Mouse (Mus musculus) liver, embryonic 15.5 days (tissue): ENCODE data around the gene Tspan1. TPM values are rescaled to one million over a fixed set of nuclear protein-coding genes. Genes with fewer than 3 reads are reported as not detected.
A peak's percentile ranks its signal among the peaks of the same experiment; 100 is the strongest.

Source experiments
- ATAC-seq: fragments of 200-750 bp; cut with Nextera tagmentation; 2 replicates; pipeline ENCODE4 v1.8.0; 2017; ENCODE audit warnings: moderate number of reproducible peaks, mild to moderate bottlenecking, moderate library complexity; ENCODE audit not compliant: insufficient read depth
- H3K27ac ChIP-seq: fragments of 300-500 bp; sonication (generic); replicated peaks from 2 replicates; pipeline ENCODE4 v1.5.1; 2015; ENCODE audit warnings: mild to moderate bottlenecking, inconsistent platforms
- H3K27me3 ChIP-seq: fragments of 300-500 bp; sonication (generic); 2 replicates; pipeline ENCODE4 v1.6.1; 2015; ENCODE audit warnings: mild to moderate bottlenecking, inconsistent platforms
- H3K36me3 ChIP-seq: fragments of 300-500 bp; sonication (generic); replicated peaks from 2 replicates; pipeline ENCODE4 v1.6.1; 2015; ENCODE audit warnings: moderate library complexity, mild to moderate bottlenecking, inconsistent platforms
- H3K4me1 ChIP-seq: fragments of 300-500 bp; sonication (generic); replicated peaks from 2 replicates; pipeline ENCODE4 v1.6.1; 2015; ENCODE audit warnings: inconsistent platforms
- H3K4me2 ChIP-seq: fragments of 300-500 bp; sonication (generic); 2 replicates; pipeline ENCODE4 v1.6.1; 2015; ENCODE audit warnings: moderate library complexity, mild to moderate bottlenecking, inconsistent platforms
- H3K4me3 ChIP-seq: fragments of 300-500 bp; sonication (generic); replicated peaks from 2 replicates; pipeline ENCODE4 v1.5.1; 2015; ENCODE audit warnings: mild to moderate bottlenecking, inconsistent platforms
- H3K9ac ChIP-seq: fragments of 300-500 bp; sonication (generic); 2 replicates; pipeline ENCODE4 v1.6.1; 2015; ENCODE audit warnings: moderate library complexity, mild to moderate bottlenecking, inconsistent platforms
- H3K9me3 ChIP-seq: fragments of 300-500 bp; sonication (generic); replicated peaks from 2 replicates; pipeline ENCODE4 v1.6.1; 2016; ENCODE audit warnings: inconsistent platforms
- WGBS: fragments of 180-500 bp; shearing (Covaris S2); methylation state at CpG from one replicate; pipeline ENCODE4 v1.1.7; 2015; ENCODE audit warnings: mixed read lengths; ENCODE audit not compliant: insufficient replicate concordance; 5-methylcytosine and 5-hydroxymethylcytosine counted together
- polyA plus RNA-seq: library from polyadenylated mRNA; unstranded; fragments of >200 nt; fragmentation: Nextera tagmentation; extraction: Ambion mirVana; gene quantifications from 2 replicates; pipeline ENCODE4 v1.2.1, GENCODE M21; 2015

Gene Tspan1
- polyA plus RNA-seq, 1 experiment from 2014 or later = not detected

DNA sequence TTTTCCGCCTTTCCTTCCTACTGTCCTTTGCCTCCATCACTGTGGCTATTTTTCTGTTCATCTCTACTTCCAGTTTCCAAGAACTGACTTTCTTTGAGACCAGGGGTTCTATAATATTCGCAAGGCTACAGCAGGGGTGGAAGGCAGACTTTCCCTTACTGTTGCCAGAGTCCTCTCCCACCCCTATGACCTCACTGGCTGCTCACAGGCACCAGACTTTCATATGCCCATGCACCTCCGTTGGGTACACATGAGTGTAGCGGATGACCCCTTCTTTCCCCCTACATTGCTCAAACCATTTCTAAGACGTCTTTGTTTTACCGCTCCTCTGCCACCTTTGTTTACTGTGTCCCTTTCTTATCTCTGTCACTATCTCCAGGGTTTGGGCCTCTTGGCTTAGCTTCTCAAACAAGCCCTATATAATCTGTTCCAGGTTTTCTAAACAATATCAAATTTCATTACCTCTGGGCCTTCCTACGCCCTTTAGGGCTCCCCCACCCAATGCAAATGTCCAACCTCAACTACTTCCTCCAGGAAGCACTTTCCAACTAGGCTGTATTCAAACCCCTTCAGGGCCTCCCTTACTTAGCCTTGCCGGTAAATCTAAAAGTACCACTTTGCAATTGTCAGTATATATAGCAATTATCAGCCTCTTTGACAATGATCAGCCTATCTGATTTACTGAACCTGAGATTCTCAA lies 1.5 kb downstream of the Tspan1 start:
- H3K36me3 ChIP-seq = no peaks in the 10 kb centered on the region
- no peak overlapping the region for H3K27ac ChIP-seq
- H3K4me2 ChIP-seq = no peak overlapping the region
- peaks cover 11% of the 10 kb centered on the region; the same call in 1 of the 2 replicates for H3K4me1 ChIP-seq
- no peaks in the 10 kb centered on the region for H3K9me3 ChIP-seq
- ATAC-seq = no peak
- 39% methylated on average over 8 of the region's 8 CpGs for WGBS
- no peak overlapping the region for H3K9ac ChIP-seq
- 0 out of 2 replicates have a peak, but pooled peaks cover 4% of the 10 kb centered on the region for H3K27me3 ChIP-seq
- no peak overlapping the region for H3K4me3 ChIP-seq

DNA sequence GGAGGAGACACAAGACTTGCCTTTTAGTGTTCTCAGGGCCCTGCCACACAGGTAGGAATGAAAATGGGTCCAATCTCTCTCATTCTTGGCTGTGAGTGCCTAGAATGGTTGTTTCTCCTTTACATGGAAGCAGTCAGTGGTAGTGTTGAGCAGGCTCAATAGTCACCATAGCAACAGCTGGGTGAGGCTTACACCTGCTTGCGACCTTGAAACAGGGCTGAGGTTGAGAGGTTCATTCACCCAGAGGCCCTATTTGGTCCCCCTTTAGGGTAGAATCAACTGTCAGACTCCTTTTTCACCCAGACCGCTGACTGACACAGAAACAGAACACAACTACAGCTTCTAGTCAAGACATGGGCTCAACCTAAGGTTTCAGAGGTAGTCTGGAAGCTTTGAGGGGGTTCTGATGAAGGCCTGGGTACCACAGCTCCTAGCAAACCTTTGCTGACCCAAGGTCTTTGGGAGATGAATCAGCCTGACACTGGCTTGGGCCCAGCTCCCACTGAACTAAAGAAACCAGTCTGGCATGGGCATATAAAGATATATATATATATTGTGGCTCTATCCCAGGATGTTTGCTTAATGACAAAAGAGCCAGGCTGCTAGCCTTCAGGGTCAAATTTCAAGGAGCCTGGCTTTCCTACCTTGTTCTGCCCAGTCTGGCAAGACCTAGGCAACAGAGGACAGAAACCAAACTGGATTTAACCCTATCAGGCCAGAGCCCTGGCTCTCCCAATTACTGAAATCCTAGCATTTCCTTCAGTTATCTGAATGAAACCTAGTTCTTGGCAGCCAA lies 2.4 kb downstream of the Tspan1 start:
- ATAC-seq = no peak
- H3K36me3 ChIP-seq = no peaks in the 10 kb centered on the region
- peaks cover 11% of the 10 kb centered on the region; the same call in 1 of the 2 replicates for H3K4me1 ChIP-seq
- no peak overlapping the region for H3K4me3 ChIP-seq
- no peak overlapping the region for H3K4me2 ChIP-seq
- H3K9me3 ChIP-seq = no peaks in the 10 kb centered on the region
- H3K27ac ChIP-seq = no peak overlapping the region
- H3K27me3 ChIP-seq = 0 out of 2 replicates have a peak, but pooled peaks cover 4% of the 10 kb centered on the region
- no peak overlapping the region for H3K9ac ChIP-seq
- WGBS = 58% methylated on average over 2 of the region's 2 CpGs

DNA sequence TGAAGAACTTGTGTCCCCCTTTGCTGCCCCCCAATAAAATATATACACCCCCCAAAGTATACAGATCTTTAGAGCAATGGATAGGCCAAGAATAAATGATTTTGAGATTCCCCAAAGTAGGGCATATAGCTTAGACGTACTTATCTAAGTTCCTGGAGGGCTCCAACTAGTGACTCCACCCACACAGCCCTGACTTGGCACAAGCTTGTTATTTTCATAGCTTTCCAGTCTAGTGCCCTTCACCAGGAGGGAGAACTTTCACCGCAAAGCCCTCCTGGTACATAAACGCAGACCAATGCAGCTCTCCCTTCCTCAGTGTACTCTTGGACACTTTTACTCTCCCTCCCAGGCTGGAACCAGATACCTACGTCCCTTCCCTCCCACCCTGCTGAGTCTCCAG lies 5.3 kb downstream of the Tspan1 start:
- no peak; the same call in 1 of the 2 replicates for ATAC-seq
- Histone ChIP-seq H3K9ac (no peak overlapping the region), H3K4me2 (no peak overlapping the region)

DNA sequence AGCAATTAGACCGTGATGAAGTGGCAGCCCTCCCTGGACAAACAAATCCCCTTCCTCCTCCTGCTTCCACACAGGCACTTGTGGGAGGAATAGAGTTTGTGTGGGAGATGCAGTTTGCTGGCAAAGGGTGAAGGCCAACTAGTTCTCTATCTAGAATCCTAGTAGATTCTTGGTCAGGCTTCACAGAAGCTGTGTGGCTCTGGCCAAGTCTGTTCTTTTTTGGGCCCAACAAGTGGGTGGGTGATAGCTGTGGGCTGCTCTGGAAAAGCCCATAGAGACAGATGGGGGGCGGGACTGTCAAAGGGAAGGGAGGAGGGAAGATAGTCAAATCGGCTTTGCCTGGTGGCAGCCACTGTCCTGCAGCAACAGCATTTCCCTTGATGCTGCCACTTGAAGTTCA lies 6.6 kb downstream of the Tspan1 start:
- 58% methylated on average over 3 of the region's 3 CpGs for WGBS
- Histone ChIP-seq H3K4me3 (no peak overlapping the region), H3K4me1 (peaks cover 6% of the 10 kb centered on the region; the same call in 1 of the 2 replicates), H3K27me3 (no peaks in the 10 kb centered on the region), H3K4me2 (no peak overlapping the region), H3K36me3 (peaks cover 35% of the 10 kb centered on the region), H3K27ac (no peak overlapping the region), H3K9me3 (no peaks in the 10 kb centered on the region), H3K9ac (no peak overlapping the region)
- no peak for ATAC-seq

More for the DNA sequence above, 5.3 kb downstream of the Tspan1 start:
- 51% methylated on average over 4 of the region's 4 CpGs for WGBS
- Histone ChIP-seq H3K27me3 (0 out of 2 replicates have a peak, but pooled peaks cover 4% of the 10 kb centered on the region), H3K9me3 (no peaks in the 10 kb centered on the region), H3K27ac (no peak overlapping the region), H3K36me3 (peaks cover 22% of the 10 kb centered on the region), H3K4me1 (peaks cover 6% of the 10 kb centered on the region; the same call in 1 of the 2 replicates), H3K4me3 (no peak overlapping the region)

DNA sequence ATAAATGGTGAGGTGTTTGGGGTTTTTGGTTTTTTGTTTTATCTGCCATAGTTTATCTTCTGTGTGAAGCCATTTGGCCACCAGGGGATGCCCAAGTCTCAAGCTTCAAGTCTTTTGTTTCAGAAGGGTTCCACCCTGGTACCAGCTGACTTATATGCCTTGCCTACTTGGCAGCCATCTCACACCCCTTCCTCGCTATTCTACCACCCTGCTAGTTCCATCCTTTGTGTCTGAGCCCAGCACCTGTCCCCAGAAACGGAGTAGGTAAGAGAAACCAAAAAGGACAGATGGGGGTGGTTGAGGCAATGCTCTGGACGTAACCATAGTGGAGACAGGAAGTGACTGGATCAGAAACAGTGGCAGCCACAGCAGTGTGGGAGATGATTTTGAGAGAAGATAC lies 7.5 kb downstream of the Tspan1 start:
- Histone ChIP-seq H3K9me3 (no peaks in the 10 kb centered on the region), H3K4me3 (no peak overlapping the region), H3K27ac (no peak overlapping the region), H3K4me1 (peaks cover 6% of the 10 kb centered on the region; the same call in 1 of the 2 replicates), H3K27me3 (no peaks in the 10 kb centered on the region), H3K36me3 (peaks cover 41% of the 10 kb centered on the region), H3K9ac (no peak overlapping the region), H3K4me2 (no peak overlapping the region)
- 42% methylated on average over 3 of the region's 3 CpGs for WGBS
- ATAC-seq = no peak

DNA sequence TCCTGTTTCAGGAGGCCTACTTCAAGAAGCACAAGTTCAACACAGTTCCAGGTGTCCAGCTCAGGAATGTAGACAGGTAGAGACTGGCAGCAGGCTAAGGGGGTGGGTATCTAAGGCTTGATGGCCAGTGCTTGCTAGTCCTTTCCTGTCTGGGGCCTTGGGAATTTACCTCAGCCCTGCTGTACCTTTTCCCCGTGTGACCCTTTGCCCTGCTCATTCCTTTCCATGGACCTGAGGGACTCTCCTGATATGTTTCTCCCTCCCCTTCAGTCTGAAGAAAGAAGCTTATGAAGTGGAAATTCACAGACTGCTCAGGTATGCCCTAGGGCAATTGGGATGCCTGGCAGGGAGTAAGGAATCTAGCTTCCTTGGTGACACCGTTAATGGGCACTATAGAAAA lies 9.5 kb downstream of the Tspan1 start:
- Histone ChIP-seq H3K9me3 (no peaks in the 10 kb centered on the region), H3K9ac (no peak overlapping the region), H3K4me1 (peaks cover 6% of the 10 kb centered on the region; the same call in 1 of the 2 replicates), H3K27ac (no peak overlapping the region), H3K27me3 (no peaks in the 10 kb centered on the region), H3K4me3 (no peak overlapping the region), H3K36me3 (peaks cover 60% of the 10 kb centered on the region), H3K4me2 (no peak overlapping the region)
- WGBS = 68% methylated on average over 2 of the region's 2 CpGs
- ATAC-seq = no peak

DNA sequence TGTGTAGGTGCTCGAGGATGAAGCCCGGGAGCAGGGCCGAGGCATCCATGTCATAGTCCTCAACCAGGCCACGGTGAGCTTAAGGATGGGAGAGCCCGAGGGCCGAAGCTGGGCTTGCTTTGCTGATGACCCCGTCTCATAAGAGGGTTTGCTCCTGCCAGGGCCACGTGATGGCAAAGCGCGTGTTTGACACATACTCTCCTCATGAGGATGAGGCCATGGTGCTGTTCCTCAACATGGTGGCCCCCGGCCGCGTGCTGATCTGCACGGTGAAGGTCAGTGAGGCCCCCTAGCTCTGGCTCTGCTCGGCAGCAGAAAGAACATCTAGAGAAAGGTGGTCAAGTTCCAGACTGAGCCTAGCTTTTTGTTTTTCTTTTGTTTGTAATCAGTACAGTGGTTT lies 14.7 kb downstream of the Tspan1 start:
- no peak overlapping the region for H3K9ac ChIP-seq
- no peak overlapping the region for H3K27ac ChIP-seq
- H3K9me3 ChIP-seq = no peaks in the 10 kb centered on the region
- peaks cover 53% of the 10 kb centered on the region for H3K36me3 ChIP-seq
- ATAC-seq = no peak
- H3K4me1 ChIP-seq = peaks cover 29% of the 10 kb centered on the region
- no peak overlapping the region for H3K4me3 ChIP-seq
- H3K27me3 ChIP-seq = no peaks in the 10 kb centered on the region
- H3K4me2 ChIP-seq = no peak overlapping the region
- WGBS = 87% methylated on average over 15 of the region's 15 CpGs

DNA sequence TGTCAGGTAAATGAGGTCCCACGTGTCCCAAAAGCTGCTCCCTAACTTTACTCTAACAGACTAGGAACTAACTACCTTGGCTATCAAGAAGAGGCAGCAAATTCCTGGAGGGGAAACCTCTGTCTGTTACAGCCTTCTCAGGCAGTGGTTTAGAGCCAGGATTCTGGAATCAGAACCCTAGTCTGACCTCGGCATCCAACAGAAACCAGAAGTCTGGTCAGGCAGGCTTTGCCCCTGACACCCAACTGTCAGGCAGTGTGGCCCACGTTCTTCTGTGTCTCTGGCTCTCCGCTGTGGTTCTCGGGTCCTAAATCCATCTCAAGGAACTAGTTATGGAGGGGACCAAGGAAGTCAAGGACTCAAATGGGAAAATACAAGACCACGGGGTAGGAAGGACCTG lies 16.2 kb downstream of the Tspan1 start, which contains the start of gene Lurap1:
Lurap1 (minus strand) TSS at position 101 of the 400 bp plus-strand sequence.
- 68% methylated on average over 6 of the region's 6 CpGs for WGBS
- peaks cover 38% of the 10 kb centered on the region for H3K36me3 ChIP-seq
- H3K9ac ChIP-seq = peak within 1 kb of the TSS; percentile 84
- peak within 1 kb of the TSS; percentile 75 for H3K27ac ChIP-seq
- peak within 1 kb of the TSS; percentile 73 for H3K4me3 ChIP-seq
- H3K4me2 ChIP-seq = peak within 1 kb of the TSS; percentile 95
- H3K9me3 ChIP-seq = no peaks in the 10 kb centered on the region
- H3K4me1 ChIP-seq = peaks cover 29% of the 10 kb centered on the region
- H3K27me3 ChIP-seq = no peaks in the 10 kb centered on the region
- ATAC-seq = no peak

DNA sequence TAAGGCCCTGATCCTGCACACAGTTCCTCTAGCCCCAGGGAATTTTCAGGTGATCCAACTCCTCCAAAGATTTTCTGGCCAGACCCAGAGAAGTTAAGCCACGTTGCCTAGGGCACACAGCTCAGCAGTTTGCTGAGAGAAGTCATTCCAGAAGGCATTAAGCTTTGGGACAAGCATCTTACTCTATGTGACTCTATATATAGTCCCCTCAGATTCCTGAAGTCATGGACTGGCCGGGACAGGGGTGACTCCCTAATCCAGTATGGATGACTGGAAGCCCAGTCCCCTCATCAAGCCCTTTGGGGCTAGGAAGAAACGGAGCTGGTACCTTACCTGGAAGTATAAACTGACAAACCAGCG lies 16.6 kb downstream of the Tspan1 start:
- Histone ChIP-seq H3K9ac (peak overlapping the region; percentile 84), H3K27me3 (0 out of 2 replicates have a peak, but pooled peaks cover under 1% of the 10 kb centered on the region), H3K4me1 (peaks cover 29% of the 10 kb centered on the region), H3K27ac (peak overlapping the region; percentile 68), H3K4me2 (peak overlapping the region; percentile 95), H3K36me3 (peaks cover 34% of the 10 kb centered on the region), H3K4me3 (peak overlapping the region; percentile 73), H3K9me3 (no peaks in the 10 kb centered on the region)
- ATAC-seq = no peak
- WGBS = 28% methylated on average over 4 of the region's 4 CpGs

DNA sequence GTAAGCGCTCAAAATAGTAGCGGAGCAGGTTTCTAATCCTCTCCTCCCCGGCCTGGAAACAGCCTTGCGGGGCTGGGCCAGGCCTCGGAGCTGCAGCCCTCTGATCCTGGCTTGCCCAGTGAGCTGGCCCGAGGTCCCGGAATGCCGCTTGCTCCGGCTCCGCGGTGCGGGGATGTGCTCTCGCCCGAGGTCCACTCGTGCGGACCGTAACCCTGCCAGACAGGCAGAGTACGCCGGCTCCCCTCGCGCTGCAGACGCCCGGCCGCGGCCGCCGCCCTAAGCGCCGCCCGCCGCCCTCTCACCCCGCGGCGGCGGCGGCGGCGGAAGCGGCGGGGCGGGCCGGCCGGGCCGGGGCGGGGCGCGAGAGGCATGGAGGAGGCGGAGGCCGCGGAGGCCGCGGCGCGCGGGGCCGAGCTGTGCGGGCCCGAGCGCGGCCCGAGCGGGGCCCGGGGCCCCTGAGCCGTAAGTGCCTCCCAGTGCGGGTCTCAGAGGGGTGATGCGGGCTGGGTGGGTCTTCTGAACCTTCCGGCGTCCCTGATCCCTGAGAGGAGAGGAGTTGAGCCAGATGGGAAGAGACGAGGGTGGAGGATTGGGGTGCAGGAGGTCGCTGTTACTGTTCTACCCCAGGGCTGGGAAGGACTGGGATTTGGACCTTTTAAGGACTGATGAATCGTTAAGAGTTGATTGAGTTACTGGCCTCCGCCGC lies 17.1 kb downstream of the Tspan1 start:
- peak overlapping the region; percentile 95 for H3K4me2 ChIP-seq
- ATAC-seq = peak; percentile 95
- under 1% methylated on average over 58 of the region's 73 CpGs for WGBS

DNA sequence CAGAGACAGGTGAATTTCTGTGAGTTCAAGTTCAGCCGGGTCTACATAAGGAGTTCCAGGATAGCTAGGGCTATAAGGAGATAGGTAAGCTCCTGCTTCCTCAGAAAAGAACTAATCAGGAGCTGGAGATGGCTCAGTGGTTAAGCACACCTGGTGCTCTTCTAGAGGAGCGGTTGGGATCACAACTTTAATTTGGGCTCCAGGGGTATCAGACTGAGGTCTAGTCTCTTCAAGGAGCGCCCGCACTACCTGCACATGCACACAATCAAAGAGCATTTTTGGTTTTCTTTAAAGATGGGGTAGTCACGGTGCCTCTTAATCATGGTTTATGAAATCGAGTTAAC lies 17.6 kb downstream of the Tspan1 start:
- peak overlapping the region; percentile 84 for H3K9ac ChIP-seq
- 0 out of 2 replicates have a peak, but pooled peaks have one; percentile 9 for ATAC-seq
- no peaks in the 10 kb centered on the region for H3K9me3 ChIP-seq
- peak overlapping the region; percentile 95 for H3K4me2 ChIP-seq
- peak overlapping the region; percentile 75 for H3K27ac ChIP-seq
- 34% methylated on average over 6 of the region's 6 CpGs for WGBS
- H3K4me3 ChIP-seq = peak overlapping the region; percentile 73
- peaks cover 30% of the 10 kb centered on the region for H3K4me1 ChIP-seq
- peaks cover 27% of the 10 kb centered on the region for H3K36me3 ChIP-seq
- peaks cover 11% of the 10 kb centered on the region for H3K27me3 ChIP-seq

More for the DNA sequence above, 17.1 kb downstream of the Tspan1 start:
- Histone ChIP-seq H3K9ac (peak overlapping the region; percentile 84), H3K4me1 (peaks cover 29% of the 10 kb centered on the region), H3K27me3 (peaks cover 6% of the 10 kb centered on the region), H3K9me3 (no peaks in the 10 kb centered on the region), H3K4me3 (peak overlapping the region; percentile 73), H3K27ac (peak overlapping the region; percentile 75), H3K36me3 (peaks cover 31% of the 10 kb centered on the region)
